Mouse (Mus musculus) brain, embryonic 14.5 days (tissue): ENCODE measurements at regions not wholly inside any gene's neighbourhood (a gene's known extent, or its start where the extent isn't known, plus 50 kb on each side); places are given as distances from the start of the nearest gene placed in this dataset.

Source experiments
- CTCF ChIP-seq: fragments of 200-500 bp; IDR thresholded peaks from 2 replicates; pipeline ENCODE4 v1.5.1; 2012; ENCODE audit warnings: inconsistent platforms, mild to moderate bottlenecking, moderate library complexity, borderline replicate concordance; ENCODE audit not compliant: insufficient read depth, insufficient read length; ENCODE audit errors: extremely low read depth
- POLR2A ChIP-seq: fragments of 200-500 bp; IDR thresholded peaks from 2 replicates; pipeline ENCODE4 v1.6.1; 2012; ENCODE audit warnings: mild to moderate bottlenecking, inconsistent platforms, borderline replicate concordance; ENCODE audit not compliant: poor library complexity, insufficient read depth, insufficient read length, severe bottlenecking; ENCODE audit errors: extremely low read depth

GRCm38 (mm10) chr10:17602446-17602845 lies 120.6 kb upstream of the Cited2 start:
- TF ChIP-seq CTCF (no peak), POLR2A (no peak)
